Mouse (Mus musculus) limb, embryonic 13.5 days (tissue): Measurements from ENCODE around the gene Adcy4. TPM values are rescaled to one million over a fixed set of nuclear protein-coding genes. Genes with fewer than 3 reads are reported as not detected.

ENCODE experiments used
- ATAC-seq: fragments of 200-750 bp; cut with Nextera tagmentation; 2 replicates; pipeline ENCODE4 v1.8.0; 2017; ENCODE audit warnings: low read depth, moderate number of reproducible peaks, moderate TSS enrichment; ENCODE audit not compliant: low FRiP score
- H3K27ac ChIP-seq: fragments of 300-500 bp; sonication (generic); 2 replicates; pipeline ENCODE4 v1.5.1; 2015; ENCODE audit warnings: inconsistent platforms, mild to moderate bottlenecking, moderate library complexity
- H3K27me3 ChIP-seq: fragments of 300-500 bp; sonication (generic); 2 replicates; pipeline ENCODE4 v1.6.1; 2015; ENCODE audit warnings: mild to moderate bottlenecking, inconsistent platforms
- H3K36me3 ChIP-seq: fragments of 300-500 bp; sonication (generic); 2 replicates; pipeline ENCODE4 v1.6.1; 2015; ENCODE audit warnings: inconsistent platforms, mild to moderate bottlenecking, moderate library complexity
- H3K4me1 ChIP-seq: fragments of 300-500 bp; sonication (generic); 2 replicates; pipeline ENCODE4 v1.6.1; 2015; ENCODE audit warnings: inconsistent platforms
- H3K4me2 ChIP-seq: fragments of 300-500 bp; sonication (generic); replicated peaks from 2 replicates; pipeline ENCODE4 v1.6.1; 2015; ENCODE audit warnings: inconsistent platforms, mild to moderate bottlenecking, moderate library complexity
- H3K4me3 ChIP-seq: fragments of 300-500 bp; sonication (generic); 2 replicates; pipeline ENCODE4 v1.5.1; 2015; ENCODE audit warnings: moderate library complexity, mild to moderate bottlenecking, inconsistent platforms
- H3K9ac ChIP-seq: fragments of 300-500 bp; sonication (generic); 2 replicates; pipeline ENCODE4 v1.6.1; 2015; ENCODE audit warnings: mild to moderate bottlenecking, inconsistent platforms
- H3K9me3 ChIP-seq: fragments of 300-500 bp; sonication (generic); 2 replicates; pipeline ENCODE4 v1.6.1; 2016; ENCODE audit warnings: inconsistent platforms
- WGBS: fragments of 180-500 bp; shearing (Covaris S2); methylation state at CpG from one replicate; pipeline ENCODE4 v1.1.7; 2015; 5-methylcytosine and 5-hydroxymethylcytosine counted together
- polyA plus RNA-seq: library from polyadenylated mRNA; unstranded; fragments of >200 nt; fragmentation: Nextera tagmentation; extraction: Ambion mirVana; gene quantifications from 2 replicates; pipeline ENCODE4 v1.2.1, GENCODE M21; 2015

The Adcy4 gene
- polyA plus RNA-seq, 1 experiment from 2014 or later = 25.6 TPM

- 1% methylated on average over 48 of the region's 48 CpGs for WGBS
- H3K9ac ChIP-seq = peak within 1 kb of the TSS; percentile 90
- H3K9me3 ChIP-seq = no peaks in the 10 kb centered on the region
- H3K4me3 ChIP-seq = peak within 1 kb of the TSS; percentile 89
- H3K27me3 ChIP-seq = no peaks in the 10 kb centered on the region
- peak; percentile 86 for ATAC-seq
- no peak within 1 kb of the TSS for H3K27ac ChIP-seq
- peaks cover 43% of the 10 kb centered on the region for H3K36me3 ChIP-seq
- peaks cover 31% of the 10 kb centered on the region for H3K4me1 ChIP-seq
- H3K4me2 ChIP-seq = peak within 1 kb of the TSS; percentile 99
Observed at GRCm38 (mm10) chr14:55745180-55745860, 38.6 kb downstream of the Adcy4 start, which contains the start of the genes Dhrs1 and Nop9. Gene Dhrs1 (minus strand): TSS chr14:55745690. Gene Nop9 (plus strand): TSS chr14:55745693.

- ATAC-seq = peak; percentile 80
- Histone ChIP-seq H3K36me3 (peaks cover 46% of the 10 kb centered on the region), H3K9me3 (no peaks in the 10 kb centered on the region), H3K4me3 (peak overlapping the region; percentile 19), H3K27ac (no peak overlapping the region), H3K4me1 (peaks cover 31% of the 10 kb centered on the region), H3K4me2 (peak overlapping the region; percentile 99), H3K27me3 (no peaks in the 10 kb centered on the region), H3K9ac (peak overlapping the region; percentile 54)
- 16% methylated on average over 10 of the region's 10 CpGs for WGBS
Observed at GRCm38 (mm10) chr14:55743711-55744110, 40.2 kb downstream of the Adcy4 start.

- Histone ChIP-seq H3K4me1 (no peaks in the 10 kb centered on the region), H3K27me3 (no peaks in the 10 kb centered on the region), H3K4me3 (no peak overlapping the region), H3K9ac (no peak overlapping the region), H3K9me3 (no peaks in the 10 kb centered on the region), H3K27ac (no peak overlapping the region), H3K4me2 (no peak overlapping the region), H3K36me3 (peaks cover 40% of the 10 kb centered on the region)
- ATAC-seq = no peak
- 86% methylated on average over 9 of the region's 9 CpGs for WGBS
Observed at GRCm38 (mm10) chr14:55737086-55737687, 46.7 kb downstream of the Adcy4 start.

- WGBS = 81% methylated on average over 4 of the region's 4 CpGs
- no peaks in the 10 kb centered on the region for H3K27me3 ChIP-seq
- no peak overlapping the region for H3K9ac ChIP-seq
- H3K4me3 ChIP-seq = no peak overlapping the region
- ATAC-seq = no peak
- no peak overlapping the region for H3K4me2 ChIP-seq
- H3K36me3 ChIP-seq = peaks cover 27% of the 10 kb centered on the region
- H3K27ac ChIP-seq = no peak overlapping the region
- H3K9me3 ChIP-seq = no peaks in the 10 kb centered on the region
- no peaks in the 10 kb centered on the region for H3K4me1 ChIP-seq
Observed at GRCm38 (mm10) chr14:55735758-55736157, 48.1 kb downstream of the Adcy4 start.

GRCm38 (mm10) chr14:55735334-55735733, 48.6 kb downstream of the Adcy4 start:
- H3K4me1 ChIP-seq = no peaks in the 10 kb centered on the region
- 66% methylated on average over 3 of the region's 3 CpGs for WGBS
- no peak overlapping the region for H3K27ac ChIP-seq
- peaks cover 23% of the 10 kb centered on the region for H3K36me3 ChIP-seq
- no peaks in the 10 kb centered on the region for H3K9me3 ChIP-seq
- H3K4me3 ChIP-seq = no peak overlapping the region
- ATAC-seq = no peak
- H3K27me3 ChIP-seq = no peaks in the 10 kb centered on the region
- H3K9ac ChIP-seq = no peak overlapping the region
- no peak overlapping the region for H3K4me2 ChIP-seq

- no peak overlapping the region for H3K4me3 ChIP-seq
- 73% methylated on average over 7 of the region's 7 CpGs for WGBS
- no peak for ATAC-seq
- H3K4me2 ChIP-seq = no peak overlapping the region
- H3K9ac ChIP-seq = no peak overlapping the region
- no peaks in the 10 kb centered on the region for H3K27me3 ChIP-seq
- no peaks in the 10 kb centered on the region for H3K9me3 ChIP-seq
- H3K27ac ChIP-seq = no peak overlapping the region
- H3K4me1 ChIP-seq = no peaks in the 10 kb centered on the region
- H3K36me3 ChIP-seq = peaks cover 18% of the 10 kb centered on the region
Observed at GRCm38 (mm10) chr14:55734869-55735268, 49.0 kb downstream of the Adcy4 start.

- Histone ChIP-seq H3K4me3 (no peak overlapping the region), H3K36me3 (peaks cover 9% of the 10 kb centered on the region), H3K9me3 (no peaks in the 10 kb centered on the region), H3K4me2 (no peak overlapping the region), H3K27me3 (no peaks in the 10 kb centered on the region), H3K4me1 (no peaks in the 10 kb centered on the region), H3K9ac (no peak overlapping the region), H3K27ac (no peak overlapping the region)
- no peak for ATAC-seq
- 78% methylated on average over 10 of the region's 10 CpGs for WGBS
Observed at GRCm38 (mm10) chr14:55733889-55734288, 50.0 kb downstream of the Adcy4 start.

GRCm38 (mm10) chr14:55730531-55731032, 53.3 kb downstream of the Adcy4 start:
- no peak overlapping the region for H3K4me3 ChIP-seq
- no peak for ATAC-seq

GRCm38 (mm10) chr14:55730116-55730515, 53.8 kb downstream of the Adcy4 start:
- 82% methylated on average over 7 of the region's 7 CpGs for WGBS
- Histone ChIP-seq H3K4me1 (no peaks in the 10 kb centered on the region), H3K36me3 (no peaks in the 10 kb centered on the region), H3K9me3 (no peaks in the 10 kb centered on the region), H3K27me3 (no peaks in the 10 kb centered on the region), H3K4me3 (no peak overlapping the region), H3K9ac (no peak overlapping the region), H3K27ac (no peak overlapping the region), H3K4me2 (no peak overlapping the region)
- ATAC-seq = no peak

More at GRCm38 (mm10) chr14:55730531-55731032, 53.3 kb downstream of the Adcy4 start:
- WGBS = 83% methylated on average over 7 of the region's 7 CpGs
- no peaks in the 10 kb centered on the region for H3K27me3 ChIP-seq
- no peak overlapping the region for H3K27ac ChIP-seq
- no peaks in the 10 kb centered on the region for H3K36me3 ChIP-seq
- H3K4me2 ChIP-seq = no peak overlapping the region
- no peaks in the 10 kb centered on the region for H3K9me3 ChIP-seq
- H3K4me1 ChIP-seq = no peaks in the 10 kb centered on the region
- H3K9ac ChIP-seq = no peak overlapping the region

GRCm38 (mm10) chr14:55727889-55728685, 55.8 kb downstream of the Adcy4 start:
- Histone ChIP-seq H3K9ac (no peak overlapping the region), H3K36me3 (no peaks in the 10 kb centered on the region), H3K4me2 (no peak overlapping the region), H3K9me3 (no peaks in the 10 kb centered on the region), H3K4me1 (no peaks in the 10 kb centered on the region), H3K4me3 (no peak overlapping the region), H3K27me3 (no peaks in the 10 kb centered on the region), H3K27ac (no peak overlapping the region)
- ATAC-seq = no peak
- 69% methylated on average over 8 of the region's 8 CpGs for WGBS

- no peaks in the 10 kb centered on the region for H3K27me3 ChIP-seq
- H3K36me3 ChIP-seq = no peaks in the 10 kb centered on the region
- H3K9ac ChIP-seq = no peak overlapping the region
- ATAC-seq = no peak
- no peaks in the 10 kb centered on the region for H3K9me3 ChIP-seq
- no peak overlapping the region for H3K27ac ChIP-seq
- H3K4me3 ChIP-seq = no peak overlapping the region
- no peak overlapping the region for H3K4me2 ChIP-seq
- peaks cover 6% of the 10 kb centered on the region; the same call in 1 of the 2 replicates for H3K4me1 ChIP-seq
Observed at GRCm38 (mm10) chr14:55726261-55726660, 57.6 kb downstream of the Adcy4 start.

GRCm38 (mm10) chr14:55724411-55724871, 59.5 kb downstream of the Adcy4 start:
- peaks cover 7% of the 10 kb centered on the region; the same call in 1 of the 2 replicates for H3K36me3 ChIP-seq
- no peak overlapping the region for H3K27ac ChIP-seq
- H3K9ac ChIP-seq = no peak overlapping the region
- H3K4me3 ChIP-seq = no peak overlapping the region
- no peak for ATAC-seq
- 64% methylated on average over 8 of the region's 8 CpGs for WGBS
- H3K4me2 ChIP-seq = no peak overlapping the region
- no peaks in the 10 kb centered on the region for H3K27me3 ChIP-seq
- H3K4me1 ChIP-seq = peaks cover 14% of the 10 kb centered on the region; the same call in 1 of the 2 replicates
- H3K9me3 ChIP-seq = no peaks in the 10 kb centered on the region
